9 mouse cellular contexts compared by ENCODE assay signal in the genomic region with DNA sequence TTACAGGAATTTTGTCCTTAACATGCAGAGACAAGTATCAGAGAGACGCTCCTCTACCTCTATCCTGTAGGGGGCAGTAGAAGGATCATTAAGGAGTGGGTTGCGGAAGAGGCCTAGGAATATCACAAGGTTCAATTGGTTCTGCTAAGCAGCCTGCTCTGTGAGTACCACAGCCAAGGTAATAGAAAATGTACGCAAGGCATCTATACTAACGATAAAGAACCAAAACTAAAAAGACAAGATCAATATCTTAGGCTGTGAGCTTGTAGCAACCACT.
DNase-seq lines count a peak whose midpoint lies in the region; ATAC-seq and TF ChIP-seq lines count a peak whose summit lies in the region.
"Had no signal": no experiment of that assay in that cellular context is flagged by ENCODE, and none has a peak within 500 bp of the region (broad histone marks: within the 10 kb centered on the region; RNA-seq: fewer than 3 reads in every experiment).

No protein-coding gene starts in this region.

- no peaks in the 10 kb centered on the region for H3K27me3 ChIP-seq in liver, postnatal 0 days (ENCODE audit: insufficient read depth, low read length)
- no peaks in the 10 kb centered on the region for H3K27me3 ChIP-seq in liver, embryonic 11.5 days (replicated peaks; ENCODE audit: control insufficient read depth, insufficient read depth, low read length)
- no peaks in the 10 kb centered on the region for H3K27me3 ChIP-seq in midbrain, postnatal 0 days (ENCODE audit: insufficient read depth, low read length)
- H3K27me3 ChIP-seq: liver, embryonic 13.5 days had no signal

- peak; percentile 51 for TF ChIP-seq CTCF in liver, postnatal 0 days (IDR thresholded peaks at IDR 0.05; ENCODE audit: low read depth)
- TF ChIP-seq CTCF in brain, embryonic 14.5 days (IDR thresholded peaks at IDR 0.05; ENCODE audit: borderline replicate concordance, extremely low read depth, insufficient read depth, insufficient read length) = peak; percentile 44; the same call in 1 of the 2 replicates
- TF ChIP-seq CTCF in midbrain, postnatal 0 days (IDR thresholded peaks at IDR 0.05) = peak; percentile 69

- no peaks in the 10 kb centered on the region for H3K36me3 ChIP-seq in liver, postnatal 0 days (replicated peaks; ENCODE audit: insufficient read depth, low read length)
- no peaks in the 10 kb centered on the region for H3K36me3 ChIP-seq in liver, embryonic 11.5 days (ENCODE audit: control insufficient read depth, insufficient read depth, low read length)
- no peaks in the 10 kb centered on the region for H3K36me3 ChIP-seq in midbrain, postnatal 0 days (ENCODE audit: insufficient read depth, low read length)
- H3K36me3 ChIP-seq: liver, embryonic 13.5 days had no signal

- TF ChIP-seq EP300 in liver, postnatal 0 days (IDR thresholded peaks at IDR 0.05; ENCODE audit: low read depth) = no peak

- no peaks in the 10 kb centered on the region for H3K4me1 ChIP-seq in liver, postnatal 0 days (ENCODE audit: insufficient read depth)
- no peaks in the 10 kb centered on the region for H3K4me1 ChIP-seq in liver, embryonic 11.5 days (replicated peaks; ENCODE audit: control insufficient read depth, insufficient read depth, low read length)
- H3K4me1 ChIP-seq in midbrain, postnatal 0 days (ENCODE audit: insufficient read depth, low read length) = no peaks in the 10 kb centered on the region
- H3K4me1 ChIP-seq: liver, embryonic 13.5 days had no signal

- no peaks in the 10 kb centered on the region; the same call in 1 of the 2 replicates for H3K9me3 ChIP-seq in liver, postnatal 0 days (ENCODE audit: low read length)
- H3K9me3 ChIP-seq in liver, embryonic 11.5 days (ENCODE audit: control insufficient read depth, low read length) = no peaks in the 10 kb centered on the region
- no peaks in the 10 kb centered on the region for H3K9me3 ChIP-seq in midbrain, postnatal 0 days (ENCODE audit: low read length)
- H3K9me3 ChIP-seq: liver, embryonic 13.5 days had no signal

- H3K27ac ChIP-seq in liver, postnatal 0 days (ENCODE audit: low read depth) = no peak overlapping the region
- no peak overlapping the region for H3K27ac ChIP-seq in liver, embryonic 11.5 days (ENCODE audit: low read depth, low read length)
- H3K27ac ChIP-seq in midbrain, postnatal 0 days (ENCODE audit: low read depth, low read length) = no peak overlapping the region
- H3K27ac ChIP-seq: liver, embryonic 13.5 days had no signal

- no peak for ATAC-seq in liver, postnatal 0 days
- ATAC-seq in liver, embryonic 11.5 days (replicated peaks; ENCODE audit: low FRiP score) = no peak
- ATAC-seq in midbrain, postnatal 0 days (ENCODE audit: low FRiP score) = no peak; the same call in 1 of the 2 replicates

- WGBS in liver, postnatal 0 days (ENCODE audit: insufficient replicate concordance) = 68% methylated on average over 4 of the region's 4 CpGs
- 66% methylated on average over 4 of the region's 4 CpGs for WGBS in liver, embryonic 11.5 days
- 59% methylated on average over 4 of the region's 4 CpGs for WGBS in midbrain, postnatal 0 days

- H3K4me3 ChIP-seq in liver, postnatal 0 days (ENCODE audit: low read depth, low read length) = no peak overlapping the region
- H3K4me3 ChIP-seq in liver, embryonic 11.5 days (ENCODE audit: low read depth, low read length) = no peak overlapping the region
- no peak overlapping the region for H3K4me3 ChIP-seq in midbrain, postnatal 0 days (ENCODE audit: low read depth, low read length)
- H3K4me3 ChIP-seq: liver, embryonic 13.5 days had no signal

- TF ChIP-seq POLR2A in brain, embryonic 14.5 days (IDR thresholded peaks at IDR 0.05; ENCODE audit: borderline replicate concordance, extremely low read depth, insufficient read depth, insufficient read length, poor library complexity, severe bottlenecking) = no peak

- DNase-seq in embryo, embryonic 10 days (ENCODE audit: low spot score) = peak; percentile 54
- DNase-seq in embryo, embryonic 9.5 days (ENCODE audit: extremely low spot score) = no peak
- no peak for DNase-seq in liver, postnatal 0 days
- DNase-seq in liver, embryonic 11.5 days (ENCODE audit: low spot score) = no peak
- DNase-seq in brain, embryonic 14.5 days (ENCODE audit: low read depth) = peak; percentile 43
- DNase-seq in midbrain, postnatal 0 days (ENCODE audit: low spot score) = peak; percentile 61
- no peak for DNase-seq in layer of hippocampus, postnatal 36 days
- no peak for DNase-seq in right cerebral cortex, postnatal 4 days

- H3K9ac ChIP-seq in liver, postnatal 0 days (replicated peaks) = no peak overlapping the region
- no peak overlapping the region for H3K9ac ChIP-seq in liver, embryonic 11.5 days (ENCODE audit: low read depth, low read length)
- H3K9ac ChIP-seq in midbrain, postnatal 0 days (replicated peaks; ENCODE audit: low read length, poor library complexity, severe bottlenecking) = no peak overlapping the region
- H3K9ac ChIP-seq: liver, embryonic 13.5 days had no signal

- no peak overlapping the region for H3K4me2 ChIP-seq in liver, postnatal 0 days (ENCODE audit: low read depth, low read length)
- H3K4me2 ChIP-seq in liver, embryonic 11.5 days = no peak overlapping the region
- no peak overlapping the region for H3K4me2 ChIP-seq in midbrain, postnatal 0 days (ENCODE audit: low read depth, low read length, poor library complexity, severe bottlenecking)
- H3K4me2 ChIP-seq: liver, embryonic 13.5 days had no signal

Comparison
In these comparisons a context has a peak if more than half of its experiments do, and no peak if none do; other contexts are left out.
1. DNase-seq: peak in embryo, embryonic 10 days (single experiment), brain, embryonic 14.5 days (single experiment) and midbrain, postnatal 0 days (single experiment); none in embryo, embryonic 9.5 days (single experiment), liver, postnatal 0 days (single experiment), liver, embryonic 11.5 days (single experiment), layer of hippocampus, postnatal 36 days (0 of 2) and right cerebral cortex, postnatal 4 days (single experiment).
2. Peak in every context shown above with its lines, with median percentiles within 50 percentile points of each other: CTCF ChIP-seq.